Mouse (Mus musculus): ENCODE measurements around the gene Pdzd11. TPM values are rescaled to one million over a fixed set of nuclear protein-coding genes. Genes with fewer than 3 reads are reported as not detected.

Pdzd11 gene
- 65.1 TPM for polyA plus RNA-seq (2014; fragmentation: Illumina TruSeq; extraction: RNeasy Lipid Tissue Mini Kit (QIAGEN cat#74804); ENCODE audit: low read depth, low replicate concordance)

DNA sequence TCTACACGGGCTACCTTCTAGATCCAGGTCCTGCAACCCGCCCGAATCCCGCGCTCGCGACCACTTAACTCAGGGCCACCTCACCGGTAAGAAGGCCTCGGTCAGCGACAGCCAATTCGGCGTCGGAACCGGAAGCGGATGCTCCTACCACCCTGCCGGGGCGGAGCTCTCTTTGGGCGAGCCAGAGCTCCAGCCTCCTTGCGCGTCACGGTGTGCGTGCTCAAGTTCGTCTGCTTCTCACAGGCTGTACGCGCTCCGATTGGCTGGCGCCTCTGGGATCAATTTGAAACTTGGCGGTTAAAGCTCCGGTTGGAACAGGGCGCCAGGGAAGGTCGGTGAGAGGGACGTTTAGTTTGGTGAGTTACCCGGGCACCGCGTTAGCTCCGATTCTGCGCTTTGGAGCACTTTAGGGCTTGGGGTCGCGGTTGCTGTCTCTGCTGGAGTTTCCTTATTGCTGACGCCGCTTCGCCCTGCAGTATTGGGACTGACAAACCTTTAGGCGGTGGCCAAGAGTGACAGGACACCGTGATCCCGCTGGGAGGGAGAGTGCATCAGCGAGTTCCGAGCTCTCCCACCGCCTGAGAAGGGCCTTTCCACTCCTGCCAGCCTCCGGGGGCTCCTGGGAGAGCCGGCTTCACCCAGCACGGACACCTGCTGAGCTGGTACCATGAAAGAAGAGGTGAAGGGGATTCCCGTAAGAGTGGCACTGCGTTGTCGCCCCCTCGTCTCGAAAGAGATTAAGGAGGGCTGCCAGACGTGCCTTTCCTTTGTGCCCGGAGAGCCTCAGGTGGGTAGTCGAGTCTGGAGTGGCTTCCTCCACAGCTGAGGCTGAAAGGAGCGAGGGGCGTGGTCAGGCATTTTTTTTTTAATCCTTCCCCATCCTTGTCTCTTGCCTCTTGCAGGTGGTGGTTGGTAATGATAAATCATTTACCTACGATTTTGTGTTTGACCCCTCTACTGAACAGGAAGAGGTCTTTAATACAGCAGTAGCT, at the start of gene Pdzd11:
Gene Pdzd11 (minus strand): TSS at position 767 of the 992 bp plus-strand sequence.

GRCm38 (mm10) chrX:100625546-100625801, 894 bp downstream of the Pdzd11 start, which contains the start of gene Kif4:
Gene Kif4 (plus strand): TSS chrX:100625737.

DNA sequence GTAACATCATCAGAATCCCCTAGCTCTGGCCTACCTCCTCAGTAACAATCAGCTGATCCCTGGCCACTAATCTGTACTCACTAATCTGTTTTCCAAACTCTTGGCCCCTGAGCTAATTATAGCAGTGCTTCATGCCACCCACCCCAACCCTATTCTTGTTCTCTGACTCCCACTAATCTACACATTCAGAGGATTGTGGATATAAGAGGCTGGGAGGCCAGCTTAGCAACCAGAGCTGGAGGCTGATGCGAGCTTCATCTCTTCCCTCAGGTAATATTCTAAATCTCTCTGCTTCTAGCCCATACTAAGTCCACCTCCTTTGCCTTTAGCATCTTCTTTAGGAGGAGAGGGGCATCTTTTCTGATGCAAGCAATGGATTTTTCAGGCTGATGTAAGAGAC, 21.1 kb downstream of the Pdzd11 start, which contains the start of gene Arr3:
Gene Arr3 (plus strand): TSS at position 184 of the 400 bp plus-strand sequence.

DNA sequence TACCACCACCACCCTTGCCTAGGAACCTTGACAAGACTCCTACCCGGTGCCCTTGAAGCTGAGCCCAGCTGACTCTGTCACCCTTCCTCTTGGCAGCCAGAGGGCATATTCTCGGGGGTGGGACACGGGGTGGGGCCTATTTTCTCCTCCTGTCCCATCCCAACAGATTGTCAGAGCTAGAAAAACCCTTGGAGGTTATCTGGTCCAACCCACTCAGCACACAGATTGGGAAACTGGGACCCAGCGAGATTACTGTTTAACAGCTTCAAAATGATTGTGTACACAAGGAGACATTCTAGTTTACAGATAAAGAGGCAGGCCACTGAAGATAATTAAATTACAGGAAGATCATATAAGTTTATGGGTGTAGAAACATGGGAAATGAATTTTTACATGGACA, 31.6 kb downstream of the Pdzd11 start, which contains the start of gene P2ry4:
Gene P2ry4 (minus strand): TSS at position 79 of the 400 bp plus-strand sequence.

Other genes starting within 250 kb of the Pdzd11 start
- gene Otud6a, start 197.6 kb downstream of the Pdzd11 start, polyA plus RNA-seq (2014; fragmentation: Illumina TruSeq; extraction: RNeasy Lipid Tissue Mini Kit (QIAGEN cat#74804); ENCODE audit: low read depth, low replicate concordance) = not detected
- gene Awat2, start 183.9 kb downstream of the Pdzd11 start, polyA plus RNA-seq (2014; fragmentation: Illumina TruSeq; extraction: RNeasy Lipid Tissue Mini Kit (QIAGEN cat#74804); ENCODE audit: low read depth, low replicate concordance) = 0.35 TPM
- gene Igbp1, start 132.3 kb downstream of the Pdzd11 start, polyA plus RNA-seq (2014; fragmentation: Illumina TruSeq; extraction: RNeasy Lipid Tissue Mini Kit (QIAGEN cat#74804); ENCODE audit: low read depth, low replicate concordance) = 118 TPM
- gene Dgat2l6, start 101.7 kb downstream of the Pdzd11 start, polyA plus RNA-seq (2014; fragmentation: Illumina TruSeq; extraction: RNeasy Lipid Tissue Mini Kit (QIAGEN cat#74804); ENCODE audit: low read depth, low replicate concordance) = not detected
- gene Awat1, start 54.3 kb downstream of the Pdzd11 start, polyA plus RNA-seq (2014; fragmentation: Illumina TruSeq; extraction: RNeasy Lipid Tissue Mini Kit (QIAGEN cat#74804); ENCODE audit: low read depth, low replicate concordance) = not detected
- gene P2ry4, start 31.7 kb downstream of the Pdzd11 start, polyA plus RNA-seq (2014; fragmentation: Illumina TruSeq; extraction: RNeasy Lipid Tissue Mini Kit (QIAGEN cat#74804); ENCODE audit: low read depth, low replicate concordance) = 8.7 TPM
- gene Arr3, start 21.1 kb downstream of the Pdzd11 start, polyA plus RNA-seq (2014; fragmentation: Illumina TruSeq; extraction: RNeasy Lipid Tissue Mini Kit (QIAGEN cat#74804); ENCODE audit: low read depth, low replicate concordance) = not detected
- gene Kif4, start 831 bp downstream of the Pdzd11 start, polyA plus RNA-seq (2014; fragmentation: Illumina TruSeq; extraction: RNeasy Lipid Tissue Mini Kit (QIAGEN cat#74804); ENCODE audit: low read depth, low replicate concordance) = 5.5 TPM
- 4.5 TPM for gene Gdpd2, start 103.3 kb upstream of the Pdzd11 start, polyA plus RNA-seq (2014; fragmentation: Illumina TruSeq; extraction: RNeasy Lipid Tissue Mini Kit (QIAGEN cat#74804); ENCODE audit: low read depth, low replicate concordance)
- 57.2 TPM for gene Dlg3, start 141.2 kb upstream of the Pdzd11 start, polyA plus RNA-seq (2014; fragmentation: Illumina TruSeq; extraction: RNeasy Lipid Tissue Mini Kit (QIAGEN cat#74804); ENCODE audit: low read depth, low replicate concordance)